Mouse (Mus musculus) small intestine, adult 2 months (tissue): ENCODE measurements at regions not wholly inside any gene's neighbourhood (a gene's known extent, or its start where the extent isn't known, plus 50 kb on each side); places are given as distances from the start of the nearest gene placed in this dataset.

ENCODE experiments used
- H3K27ac ChIP-seq: fragments of 200-500 bp; 2 replicates; pipeline ENCODE4 v1.5.1; 2012; ENCODE audit warnings: low read depth, low read length, control low read depth, inconsistent platforms; ENCODE audit not compliant: insufficient read depth
- H3K27me3 ChIP-seq: fragments of 200-500 bp; 2 replicates; pipeline ENCODE4 v1.6.1; 2012; ENCODE audit warnings: mild to moderate bottlenecking, moderate library complexity, low read length, inconsistent platforms; ENCODE audit not compliant: control insufficient read depth, insufficient read depth
- H3K36me3 ChIP-seq: fragments of 200-500 bp; 2 replicates; pipeline ENCODE4 v1.6.1; 2012; ENCODE audit warnings: mild to moderate bottlenecking, low read length, control low read depth, inconsistent platforms; ENCODE audit not compliant: control insufficient read depth, insufficient read depth
- H3K4me1 ChIP-seq: fragments of 200-500 bp; 2 replicates; pipeline ENCODE4 v1.6.1; 2012; ENCODE audit warnings: low read length, inconsistent platforms, mixed read lengths; ENCODE audit not compliant: control insufficient read depth, insufficient read depth, insufficient read length
- H3K4me3 ChIP-seq: fragments of 200-500 bp; 2 replicates; pipeline ENCODE4 v1.5.1; 2012; ENCODE audit warnings: low read depth, mild to moderate bottlenecking, control low read depth, inconsistent platforms, low read length, moderate library complexity
- CTCF ChIP-seq: fragments of 200-500 bp; IDR thresholded peaks from 2 replicates; pipeline ENCODE4 v1.5.1; 2012; ENCODE audit warnings: low read depth, mild to moderate bottlenecking, control low read depth, inconsistent platforms, low read length, moderate library complexity, mixed read lengths; ENCODE audit not compliant: insufficient replicate concordance, insufficient read length; ENCODE audit errors: extremely low read depth
- POLR2A ChIP-seq: fragments of 200-500 bp; IDR thresholded peaks from 2 replicates; pipeline ENCODE4 v1.6.1; 2012; ENCODE audit warnings: low read depth, mild to moderate bottlenecking, control low read depth, inconsistent platforms, low read length, moderate library complexity
- WGBS: fragments of 180-500 bp; shearing (Covaris S2); methylation state at CpG from one replicate; pipeline ENCODE4 v1.1.7; 2018; 5-methylcytosine and 5-hydroxymethylcytosine counted together

GRCm38 (mm10) chr5:141137716-141138115, 103.6 kb upstream of the Sdk1 start:
- Histone ChIP-seq H3K27me3 (no peaks in the 10 kb centered on the region; the same call in 1 of the 2 replicates), H3K4me1 (no peaks in the 10 kb centered on the region; the same call in 1 of the 2 replicates), H3K4me3 (no peak overlapping the region), H3K36me3 (no peaks in the 10 kb centered on the region), H3K27ac (no peak overlapping the region)
- 65% methylated on average over 3 of the region's 3 CpGs for WGBS
- no peak for TF ChIP-seq CTCF
- TF ChIP-seq POLR2A = no peak

DNA sequence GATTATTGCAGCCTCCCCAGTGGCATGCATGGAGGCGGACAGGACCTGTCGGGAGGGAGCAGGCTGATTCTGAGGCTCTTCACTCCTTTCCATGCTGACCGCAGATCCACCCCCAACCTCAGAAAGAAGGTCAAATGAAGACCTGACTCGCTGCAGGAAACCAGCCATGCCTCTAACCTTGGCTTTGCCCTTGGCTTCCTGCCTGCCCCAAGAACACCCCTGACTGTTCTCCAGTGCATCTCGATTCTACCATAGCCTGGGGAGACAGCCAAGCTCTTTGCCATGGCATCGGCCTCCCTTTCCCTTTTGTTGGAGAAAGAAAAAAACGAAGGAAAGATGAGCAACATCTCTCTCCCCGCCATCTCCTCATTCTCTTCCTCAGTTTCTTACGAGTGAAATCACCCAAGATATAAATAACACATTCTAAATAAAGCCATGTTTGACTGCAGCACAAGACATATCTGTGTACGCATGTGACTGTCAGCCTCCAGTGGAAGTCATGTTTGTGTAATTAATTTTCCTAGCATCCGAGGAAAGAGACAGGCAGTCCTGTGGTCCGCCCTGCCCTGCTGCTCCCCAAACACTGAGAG, 102.4 kb upstream of the Sdk1 start:
- Histone ChIP-seq H3K4me1 (no peaks in the 10 kb centered on the region; the same call in 1 of the 2 replicates), H3K36me3 (no peaks in the 10 kb centered on the region), H3K27ac (no peak overlapping the region), H3K27me3 (no peaks in the 10 kb centered on the region; the same call in 1 of the 2 replicates), H3K4me3 (no peak overlapping the region)
- 52% methylated on average over 12 of the region's 12 CpGs for WGBS
- TF ChIP-seq CTCF (no peak), POLR2A (no peak)

GRCm38 (mm10) chr5:141139361-141139912, 101.9 kb upstream of the Sdk1 start:
- Histone ChIP-seq H3K27me3 (no peaks in the 10 kb centered on the region; the same call in 1 of the 2 replicates), H3K36me3 (no peaks in the 10 kb centered on the region), H3K27ac (no peak overlapping the region), H3K4me1 (no peaks in the 10 kb centered on the region; the same call in 1 of the 2 replicates), H3K4me3 (no peak overlapping the region)
- TF ChIP-seq CTCF (no peak), POLR2A (no peak)
- WGBS = 50% methylated on average over 14 of the region's 14 CpGs

GRCm38 (mm10) chr5:141160391-141160790, 80.9 kb upstream of the Sdk1 start:
- TF ChIP-seq POLR2A = no peak
- no peak for TF ChIP-seq CTCF
- H3K27ac ChIP-seq = no peak overlapping the region
- no peaks in the 10 kb centered on the region for H3K36me3 ChIP-seq
- H3K4me3 ChIP-seq = no peak overlapping the region
- WGBS = 69% methylated on average over 8 of the region's 8 CpGs
- no peaks in the 10 kb centered on the region for H3K27me3 ChIP-seq
- no peaks in the 10 kb centered on the region for H3K4me1 ChIP-seq

GRCm38 (mm10) chr5:141160956-141161355, 80.3 kb upstream of the Sdk1 start:
- WGBS = 87% methylated on average over 5 of the region's 5 CpGs
- Histone ChIP-seq H3K4me1 (no peaks in the 10 kb centered on the region), H3K27me3 (no peaks in the 10 kb centered on the region), H3K36me3 (no peaks in the 10 kb centered on the region), H3K27ac (no peak overlapping the region), H3K4me3 (no peak overlapping the region)
- TF ChIP-seq CTCF (no peak), POLR2A (no peak)

GRCm38 (mm10) chr5:141182442-141182841, 58.8 kb upstream of the Sdk1 start:
- WGBS = 53% methylated on average over 6 of the region's 6 CpGs
- H3K4me3 ChIP-seq = no peak overlapping the region
- H3K36me3 ChIP-seq = no peaks in the 10 kb centered on the region
- no peaks in the 10 kb centered on the region for H3K4me1 ChIP-seq
- TF ChIP-seq POLR2A = no peak
- no peak for TF ChIP-seq CTCF
- H3K27ac ChIP-seq = no peak overlapping the region
- no peaks in the 10 kb centered on the region for H3K27me3 ChIP-seq

DNA sequence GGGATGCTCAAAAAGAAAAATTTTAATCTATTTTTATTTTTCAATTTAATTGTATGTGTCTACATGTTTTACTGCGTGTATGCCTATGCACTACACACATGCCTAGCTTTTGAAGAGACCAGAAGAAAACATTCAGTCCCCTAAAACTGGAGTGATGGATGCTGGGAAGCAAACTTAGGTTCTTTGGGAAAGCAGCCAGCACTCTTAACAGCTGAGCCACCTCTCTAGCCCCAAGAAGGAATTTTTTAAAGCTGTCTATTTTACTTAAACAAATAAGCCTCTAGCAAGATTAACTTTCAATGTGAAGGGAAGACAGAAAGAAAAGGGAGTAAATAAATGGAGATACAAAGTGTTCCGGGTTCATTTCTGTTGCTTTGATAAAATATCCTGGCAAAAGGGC, 52.3 kb upstream of the Sdk1 start:
- Histone ChIP-seq H3K36me3 (no peaks in the 10 kb centered on the region), H3K4me3 (no peak overlapping the region), H3K27ac (no peak overlapping the region), H3K4me1 (no peaks in the 10 kb centered on the region), H3K27me3 (no peaks in the 10 kb centered on the region)
- TF ChIP-seq CTCF = no peak
- TF ChIP-seq POLR2A = no peak
- 77% methylated on average over 2 of the region's 2 CpGs for WGBS
